Mouse (Mus musculus) embryonic stem cell, embryonic (primary cell): ENCODE results near the gene Fscn1.

Source experiments
- CTCF ChIA-PET, 4 experiments: fragments of 300-600 bp in 2 of 4; fragments of 350-600 bp in 2 of 4; sonication (Branson Sonifier 250); formaldehyde crosslinking; loops; one replicate each; lab custom pipeline; 2022; ENCODE audit warnings: inconsistent platforms in 2 of 4; lab: Charles Lee
- POLR2A ChIA-PET, 4 experiments: fragments of 300-600 bp in 2 of 4; fragments of 350-600 bp in 2 of 4; sonication (Branson Sonifier 250); formaldehyde crosslinking; loops; one replicate each; lab custom pipeline; 2022; ENCODE audit warnings: antibody characterized with exemption in 4 of 4, inconsistent platforms in 1 of 4; lab: Charles Lee

Gene Fscn1

DNA sequence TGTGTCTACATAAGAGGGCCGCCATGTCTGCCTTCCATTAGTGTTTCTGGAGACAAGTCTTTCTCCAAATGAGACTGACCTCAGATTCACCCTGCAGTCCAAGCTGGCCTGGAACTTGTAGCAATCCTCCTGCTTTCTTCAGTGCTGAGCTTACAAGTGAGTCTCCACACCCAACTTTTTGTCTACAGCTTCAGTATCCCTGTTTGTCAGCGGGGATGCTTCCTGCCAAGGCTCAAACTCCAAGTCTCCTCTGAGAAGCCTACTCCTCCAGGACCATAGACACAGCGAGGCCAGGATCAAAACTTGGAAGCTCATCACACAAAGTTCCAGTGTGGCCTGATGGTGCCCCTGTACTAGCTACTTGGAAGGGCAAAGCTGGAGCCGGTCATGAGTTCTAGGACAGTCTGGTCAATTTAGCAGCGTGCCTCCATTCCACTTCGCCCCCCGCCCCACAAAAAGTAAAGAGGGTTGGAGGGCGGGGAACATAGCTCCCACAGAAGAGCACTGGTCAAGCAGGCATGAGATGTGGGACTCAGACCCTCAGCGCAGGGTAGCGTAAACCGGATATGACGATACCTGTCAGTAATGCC lies 32.7 kb upstream of the Fscn1 start:
- POLR2A ChIA-PET, result interaction anchor here (0.5 to 47.9 kb wide), 8 partner anchors 8 to 150 kb away, joined by 3 to 2066 read pairs (median 14); partner anchors contain the start of genes Actb (in 3 of the 4) and Fbxl18 (in 2 of the 4)

DNA sequence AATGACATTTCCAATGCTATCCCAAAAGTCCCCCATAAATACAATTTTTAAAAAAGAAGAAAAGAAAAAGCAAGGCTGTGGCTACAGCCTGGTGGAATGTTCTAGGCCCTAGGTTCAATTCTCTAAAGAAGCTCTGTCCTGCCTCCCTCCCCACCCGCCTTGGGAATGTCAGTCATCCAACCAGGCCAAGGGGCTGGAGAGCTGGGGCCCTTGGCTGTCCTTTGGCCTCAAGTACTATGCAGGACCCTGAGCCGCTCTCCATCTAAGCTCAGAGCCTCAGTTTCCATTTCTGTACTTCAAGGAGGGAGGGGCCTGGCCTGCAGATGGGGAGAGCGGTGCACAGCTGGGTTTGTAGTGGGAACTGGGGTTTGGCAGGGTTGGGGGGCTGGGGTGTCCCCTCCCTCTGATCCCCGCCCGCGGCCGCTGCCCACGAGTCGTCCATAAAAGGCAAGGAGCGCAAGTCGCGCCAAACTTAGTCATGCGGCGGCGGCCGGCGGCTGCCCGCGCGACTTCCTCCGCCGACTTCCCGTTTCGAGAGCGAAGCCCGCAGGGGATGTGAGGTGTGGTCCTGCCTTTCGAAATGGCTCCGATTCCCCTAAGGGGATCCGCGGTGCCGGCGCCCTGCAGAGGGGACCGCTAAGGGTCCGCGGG lies 31.3 kb upstream of the Fscn1 start:
- CTCF ChIA-PET, result interaction anchor here in 3 of 4 experiments (0.6 to 4.9 kb wide), 10 partner anchors 10 to 106 kb away, joined by 3 to 33 read pairs (median 6); partner anchors contain the start of genes Actb (in 1 of the 3) and Fbxl18 (in 1 of the 3)

More for the DNA sequence above, 32.7 kb upstream of the Fscn1 start:
- CTCF ChIA-PET, result interaction anchor here in 3 of 4 experiments (0.6 to 1.6 kb wide), 7 partner anchors 8 to 74 kb away, joined by 3 to 10 read pairs (median 5); no protein-coding TSS in a partner anchor

DNA sequence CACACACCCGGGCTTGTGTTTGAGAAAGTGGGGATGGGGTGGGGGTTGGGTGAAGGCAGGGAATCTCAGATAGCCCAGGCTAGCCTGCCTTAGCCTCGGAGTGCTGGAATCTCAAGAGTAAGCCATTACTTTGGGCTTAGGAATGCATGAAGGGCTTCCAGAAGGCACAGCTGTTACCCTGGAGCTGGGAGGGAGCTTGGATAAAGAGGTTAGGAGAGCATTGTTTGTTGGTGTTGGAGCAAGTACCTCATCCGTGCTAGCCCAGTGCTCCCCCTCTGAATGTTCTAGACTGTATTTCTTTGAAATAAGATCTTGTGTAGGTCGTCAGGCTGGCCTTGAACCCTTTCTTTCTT lies 30.8 kb upstream of the Fscn1 start:
- ChIA-PET POLR2A (interaction anchor here (0.5 to 47.9 kb wide), 21 partner anchors 9 to 478 kb away, joined by 3 to 2066 read pairs (median 4); partner anchors contain the start of genes Actb (in 4 of the 4), Fbxl18 (in 2 of the 4) and Fscn1 (in 1 of the 4)), CTCF (interaction anchor here in 3 of 4 experiments (0.6 to 4.9 kb wide), 14 partner anchors 9 to 173 kb away, joined by 3 to 33 read pairs (median 6); partner anchors contain the start of genes Actb (in 1 of the 3) and Fbxl18 (in 1 of the 3))

More for the DNA sequence above, 31.3 kb upstream of the Fscn1 start:
- POLR2A ChIA-PET, result interaction anchor here (0.5 to 47.9 kb wide), 22 partner anchors 8 to 477 kb away, joined by 3 to 2066 read pairs (median 3); partner anchors contain the start of genes Actb (in 4 of the 4), Fbxl18 (in 2 of the 4) and Fscn1 (in 1 of the 4)

DNA sequence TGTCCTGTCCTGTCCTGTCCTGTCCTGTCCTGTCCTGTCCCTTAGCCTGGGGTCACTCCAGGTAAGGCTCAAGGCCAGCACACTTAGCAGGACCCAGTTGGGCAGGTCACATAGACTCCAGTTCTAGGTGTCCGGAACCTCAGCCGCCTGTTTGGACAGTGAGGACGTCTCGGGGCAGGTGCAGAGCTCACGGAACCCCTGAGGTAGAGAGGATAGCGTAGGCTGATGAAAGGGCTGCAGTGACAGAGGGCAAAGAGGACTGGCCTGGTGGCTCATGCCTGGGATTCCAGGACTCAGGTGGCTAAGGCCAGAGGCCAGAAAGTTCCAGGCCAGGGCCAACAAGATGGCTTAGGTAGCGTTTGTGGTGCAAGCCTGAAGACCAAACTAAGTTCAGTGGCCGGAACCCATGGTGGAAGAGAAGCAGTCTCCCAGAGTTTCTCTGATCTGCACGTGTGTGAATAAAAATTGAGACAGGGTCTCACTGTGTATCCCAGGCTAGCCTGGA lies 28.9 kb upstream of the Fscn1 start:
- POLR2A ChIA-PET, result interaction anchor here (0.7 to 47.9 kb wide), 7 partner anchors 24 to 78 kb away, joined by 3 to 2066 read pairs (median 47); partner anchors contain the start of genes Actb (in 4 of the 4), Fbxl18 (in 2 of the 4) and Fscn1 (in 1 of the 4)
- CTCF ChIA-PET, result interaction anchor here in 3 of 4 experiments (0.8 to 6.0 kb wide), 11 partner anchors 8 to 135 kb away, joined by 3 to 100 read pairs (median 5); partner anchors contain the start of gene Actb (in 1 of the 3)

DNA sequence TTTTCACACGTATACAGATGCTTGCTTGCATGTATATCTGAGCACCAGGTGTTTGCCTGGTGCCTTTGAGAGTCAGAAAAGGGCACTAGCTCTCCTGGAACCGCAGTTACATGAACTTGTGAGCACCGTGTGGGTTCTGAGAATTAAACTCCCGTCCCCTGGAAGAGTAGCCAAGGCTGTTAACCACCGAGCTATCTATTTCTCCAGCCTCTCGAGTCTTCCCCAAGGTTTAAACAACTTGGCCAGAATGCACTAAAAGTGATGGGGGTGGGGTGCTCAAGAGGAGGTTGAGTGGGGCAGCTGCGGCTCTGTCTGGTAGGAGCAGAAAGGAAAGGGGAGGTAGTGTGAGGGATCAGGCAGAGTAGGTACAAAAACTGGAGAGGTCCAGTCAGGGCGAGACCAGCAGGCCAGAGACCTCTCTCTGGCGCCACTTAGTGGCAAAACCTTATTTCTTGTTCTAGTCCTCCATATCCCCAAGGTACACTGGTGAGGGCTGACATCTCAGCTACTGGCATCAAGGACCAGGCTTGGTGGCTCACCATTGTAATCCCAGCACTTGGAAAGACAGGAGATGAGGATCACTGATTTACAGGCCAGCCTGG lies 28.0 kb upstream of the Fscn1 start:
- ChIA-PET POLR2A (interaction anchor here (0.6 to 47.9 kb wide), 10 partner anchors 23 to 86 kb away, joined by 3 to 2066 read pairs (median 14); partner anchors contain the start of genes Actb (in 4 of the 4), Fbxl18 (in 3 of the 4) and Fscn1 (in 1 of the 4)), CTCF (interaction anchor here (0.6 to 6.0 kb wide), 31 partner anchors 8 to 356 kb away, joined by 3 to 100 read pairs (median 4); partner anchors contain the start of genes Actb (in 1 of the 4), Fbxl18 (in 1 of the 4) and Rnf216 (in 1 of the 4))

DNA sequence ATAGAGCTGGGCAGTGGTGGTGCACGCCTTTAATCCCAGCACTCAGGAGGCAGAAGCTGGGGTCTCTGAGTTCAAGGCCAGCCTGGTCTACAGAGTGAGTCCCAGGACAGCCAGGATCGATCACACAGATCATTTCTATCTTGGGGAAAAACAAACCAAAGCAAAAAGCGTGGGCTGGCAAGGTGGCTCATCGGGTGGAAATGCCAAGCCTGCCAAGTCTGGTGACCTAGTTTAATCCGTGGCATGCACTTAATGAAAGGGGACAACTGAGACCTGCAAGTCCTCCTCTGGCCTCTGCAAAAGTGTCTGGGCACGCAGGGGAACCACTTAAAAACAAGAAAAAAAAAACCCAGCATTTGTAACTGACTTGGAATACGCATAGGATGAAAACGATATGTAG lies 27.4 kb upstream of the Fscn1 start:
- CTCF ChIA-PET, result interaction anchor here (0.6 to 6.0 kb wide), 27 partner anchors 8 to 355 kb away, joined by 3 to 100 read pairs (median 4); partner anchors contain the start of genes Actb (in 1 of the 4), Fbxl18 (in 1 of the 4) and Rnf216 (in 1 of the 4)
- POLR2A ChIA-PET, result interaction anchor here (0.6 to 47.9 kb wide), 8 partner anchors 27 to 87 kb away, joined by 3 to 2066 read pairs (median 36); partner anchors contain the start of genes Actb (in 4 of the 4), Fbxl18 (in 3 of the 4) and Fscn1 (in 1 of the 4)

DNA sequence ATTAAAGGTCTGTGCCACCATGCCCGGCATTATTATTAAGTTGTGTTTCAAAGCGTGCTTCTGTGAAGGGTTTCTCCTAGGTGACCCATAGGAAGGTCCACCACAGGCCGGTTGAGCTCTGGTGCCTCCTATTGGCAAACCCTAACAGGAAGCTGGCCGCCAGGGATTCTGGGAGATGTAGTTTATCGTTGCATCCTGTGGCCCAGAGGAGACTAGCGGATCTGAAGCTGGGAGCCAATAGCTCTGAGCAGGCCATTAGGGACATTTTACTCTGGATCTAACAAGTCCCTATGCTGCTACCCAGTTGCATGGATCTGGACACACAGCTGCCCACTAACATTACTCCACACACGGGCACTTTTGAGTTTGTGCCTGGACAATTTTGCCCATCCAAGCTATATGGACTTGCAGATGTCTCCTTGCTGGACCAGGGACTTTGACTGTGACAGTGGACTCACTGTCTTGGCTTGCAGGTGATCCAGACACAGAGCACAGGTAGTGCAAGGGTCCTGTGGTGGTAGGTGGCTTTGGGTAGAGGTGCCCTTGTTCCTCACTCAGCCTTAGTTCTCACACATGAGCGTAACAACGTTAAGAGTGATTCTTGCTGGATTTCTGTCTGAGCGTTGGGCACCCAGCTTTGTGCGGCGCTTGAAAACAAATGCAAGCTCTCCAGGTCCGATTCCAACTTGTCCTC lies 24.4 kb upstream of the Fscn1 start:
- ChIA-PET POLR2A (interaction anchor here (0.6 to 47.9 kb wide), 54 partner anchors 8 to 379 kb away, joined by 3 to 2066 read pairs (median 4); partner anchors contain the start of genes Actb (in 4 of the 4), Fbxl18 (in 2 of the 4), Fscn1 (in 2 of the 4) and E130309D02Rik (in 1 of the 4)), CTCF (interaction anchor here (0.5 to 6.0 kb wide), 105 partner anchors 8 to 484 kb away, joined by 3 to 100 read pairs (median 4); partner anchors contain the start of genes Actb (in 2 of the 4), Fbxl18 (in 2 of the 4) and Zfp12 (in 1 of the 4))

DNA sequence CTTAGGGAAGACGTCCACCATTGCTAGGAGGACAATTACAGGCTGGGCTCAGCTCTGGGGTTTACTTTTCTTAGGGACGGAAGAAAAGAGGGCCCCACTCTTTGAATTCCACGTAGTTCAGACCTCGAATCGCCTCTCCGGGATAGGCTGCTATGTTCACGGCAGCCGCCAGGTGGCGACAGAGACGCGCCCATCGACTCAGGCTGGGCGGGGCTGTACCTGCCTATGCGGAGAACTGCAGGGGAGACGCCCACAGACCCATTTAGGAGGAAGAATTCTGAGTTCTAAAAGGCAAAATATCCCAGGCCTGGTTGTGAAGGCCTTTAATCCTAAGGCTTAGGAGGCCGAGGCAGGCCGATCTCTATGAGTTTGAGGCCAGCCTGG lies 23.8 kb upstream of the Fscn1 start:
- CTCF ChIA-PET, result interaction anchor here (0.6 to 6.0 kb wide), 76 partner anchors 9 to 485 kb away, joined by 3 to 100 read pairs (median 5); partner anchors contain the start of genes Fbxl18 (in 2 of the 4) and Actb (in 1 of the 4)
- POLR2A ChIA-PET, result interaction anchor here (0.6 to 47.9 kb wide), 35 partner anchors 10 to 378 kb away, joined by 3 to 2066 read pairs (median 4); partner anchors contain the start of genes Actb (in 4 of the 4), Fbxl18 (in 2 of the 4), Fscn1 (in 2 of the 4) and E130309D02Rik (in 1 of the 4)

DNA sequence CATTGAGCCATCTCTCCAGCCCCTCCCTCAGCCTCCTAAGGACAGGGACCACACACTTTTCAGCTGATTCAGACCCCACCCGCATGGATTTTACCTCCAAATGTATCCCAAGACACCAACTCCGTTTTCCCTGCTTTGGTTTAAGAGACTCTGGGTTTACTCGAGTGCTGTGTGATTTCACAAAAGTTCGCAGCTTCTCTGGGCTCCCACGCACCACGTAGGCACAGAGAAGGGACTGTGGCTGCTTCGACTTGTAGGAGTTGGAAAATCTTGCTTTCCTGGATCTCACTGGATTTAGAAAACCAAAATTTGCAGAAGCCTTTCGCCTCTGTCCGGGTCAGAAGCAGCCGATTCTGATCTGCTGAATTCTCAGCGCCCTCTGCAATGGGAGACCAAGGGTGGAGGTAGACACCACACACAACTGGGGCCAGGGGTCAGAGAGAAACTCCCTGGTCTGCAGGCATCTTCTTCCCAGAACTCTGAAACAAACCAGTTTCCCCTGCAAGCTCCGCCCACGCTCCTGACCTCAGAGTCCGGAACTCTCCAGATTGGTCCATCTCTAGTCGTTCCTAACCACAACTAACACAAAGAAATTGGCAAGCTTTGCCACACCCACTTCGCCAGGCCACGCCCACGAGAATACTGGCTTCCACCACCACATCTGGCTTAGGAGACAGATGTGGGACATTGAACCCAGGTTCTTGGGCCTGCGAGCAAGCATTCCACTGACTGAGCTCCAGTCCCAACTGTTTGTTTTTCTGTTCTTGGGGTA lies 22.0 kb upstream of the Fscn1 start:
- ChIA-PET POLR2A (interaction anchor here in 3 of 4 experiments (0.6 to 47.9 kb wide), 50 partner anchors 9 to 331 kb away, joined by 3 to 2066 read pairs (median 3); partner anchors contain the start of genes Fscn1 (in 3 of the 3), Actb (in 2 of the 3), Fbxl18 (in 2 of the 3) and Rnf216 (in 1 of the 3)), CTCF (interaction anchor here (0.6 to 3.4 kb wide), 50 partner anchors 9 to 374 kb away, joined by 3 to 16 read pairs (median 3); partner anchors contain the start of genes Fscn1 (in 1 of the 4) and Zfp853 (in 1 of the 4))

DNA sequence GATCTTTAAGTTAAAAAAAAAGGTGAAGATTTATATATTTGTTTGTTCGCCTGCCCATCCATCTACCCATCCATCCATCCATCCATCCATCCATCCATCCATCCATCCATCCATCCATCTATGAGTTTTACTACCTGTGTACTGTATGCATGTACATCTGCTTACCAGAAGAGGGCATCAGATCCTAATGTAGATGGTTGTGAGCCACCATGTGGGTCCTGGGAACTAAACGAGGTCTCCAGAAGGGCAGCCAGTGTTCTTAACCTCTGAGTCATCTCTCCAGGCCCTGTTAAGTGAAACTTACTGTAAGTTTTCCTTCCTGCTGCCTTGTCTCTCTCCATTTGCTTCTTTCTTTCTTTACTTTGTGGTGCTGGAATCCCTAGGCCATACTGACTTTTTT lies 19.8 kb upstream of the Fscn1 start:
- ChIA-PET CTCF (interaction anchor here in 2 of 4 experiments (0.6 to 0.9 kb wide), 2 partner anchors 10 to 439 kb away, joined by 3 read pairs; no protein-coding TSS in a partner anchor), POLR2A (interaction anchor here in 2 of 4 experiments (0.7 to 47.9 kb wide), 3 partner anchors 24 to 47 kb away, joined by 3 to 2066 read pairs (median 3); partner anchors contain the start of genes Actb (in 1 of the 2) and Fbxl18 (in 1 of the 2))

DNA sequence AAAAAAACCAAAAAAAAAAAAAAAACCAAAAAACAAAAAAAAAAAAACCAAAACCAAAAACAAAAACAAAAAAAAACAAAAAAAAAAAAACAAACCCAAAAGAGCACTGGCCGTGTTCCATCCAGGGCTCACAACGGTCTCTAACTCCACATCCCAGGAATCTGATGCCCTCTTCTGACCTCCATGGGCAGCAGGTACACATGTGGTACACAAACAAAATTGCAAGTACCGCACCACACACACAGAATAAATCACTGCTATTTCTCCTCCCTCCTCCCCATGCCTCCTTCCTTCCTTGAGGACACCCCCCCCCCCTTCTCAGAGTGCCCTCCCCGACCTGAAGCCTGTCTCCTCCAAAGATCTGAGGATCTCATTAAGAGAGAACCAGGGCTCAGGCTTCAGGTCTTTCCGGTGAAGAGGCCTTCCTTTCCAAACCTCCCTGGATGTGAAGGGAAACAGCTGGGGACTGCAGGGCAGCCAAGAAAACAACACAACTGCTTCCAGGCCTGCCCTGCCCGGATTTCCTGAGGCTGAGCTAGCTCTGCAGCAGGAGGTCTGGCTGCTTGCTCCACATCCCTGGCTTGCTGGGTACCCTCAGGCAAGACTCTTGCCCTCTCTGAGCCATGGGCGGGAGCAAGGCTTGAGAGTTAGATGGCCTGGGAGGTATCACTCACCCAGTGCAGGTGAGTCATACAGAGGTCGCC lies 15.0 kb upstream of the Fscn1 start:
- ChIA-PET CTCF (interaction anchor here in 1 of 4 experiments (0.7 kb wide), 1 partner anchor 217 kb away, joined by 4 read pairs; no protein-coding TSS in a partner anchor), POLR2A (interaction anchor here in 3 of 4 experiments (0.6 to 1.9 kb wide), 6 partner anchors 10 to 42 kb away, joined by 3 to 6 read pairs (median 4); no protein-coding TSS in a partner anchor)

DNA sequence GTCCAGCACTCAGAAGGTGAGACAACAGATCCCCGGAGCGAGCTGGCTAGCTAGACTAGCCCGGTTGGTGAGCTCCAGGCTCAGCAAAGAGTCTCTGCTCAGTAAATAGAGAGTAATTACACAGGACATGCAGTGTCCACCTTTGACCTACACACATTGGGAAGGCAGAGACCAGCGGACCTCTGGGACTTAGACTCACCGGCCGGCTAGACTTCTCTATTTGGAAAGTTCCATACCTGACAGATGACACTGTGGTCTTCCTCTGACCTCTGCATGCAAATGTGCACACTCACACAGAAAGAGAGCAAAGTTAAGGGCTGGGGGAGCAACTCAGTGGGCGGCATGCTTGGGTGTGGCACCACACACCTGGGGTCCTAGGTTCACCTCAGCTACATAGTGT lies 12.7 kb upstream of the Fscn1 start:
- POLR2A ChIA-PET, result interaction anchor here in 3 of 4 experiments (0.7 to 6.8 kb wide), 10 partner anchors 9 to 53 kb away, joined by 3 to 63 read pairs (median 4); partner anchors contain the start of gene Fscn1 (in 3 of the 3)
- CTCF ChIA-PET, result interaction anchor here (0.6 to 1.4 kb wide), 6 partner anchors 9 to 367 kb away, joined by 3 to 6 read pairs (median 4); no protein-coding TSS in a partner anchor

DNA sequence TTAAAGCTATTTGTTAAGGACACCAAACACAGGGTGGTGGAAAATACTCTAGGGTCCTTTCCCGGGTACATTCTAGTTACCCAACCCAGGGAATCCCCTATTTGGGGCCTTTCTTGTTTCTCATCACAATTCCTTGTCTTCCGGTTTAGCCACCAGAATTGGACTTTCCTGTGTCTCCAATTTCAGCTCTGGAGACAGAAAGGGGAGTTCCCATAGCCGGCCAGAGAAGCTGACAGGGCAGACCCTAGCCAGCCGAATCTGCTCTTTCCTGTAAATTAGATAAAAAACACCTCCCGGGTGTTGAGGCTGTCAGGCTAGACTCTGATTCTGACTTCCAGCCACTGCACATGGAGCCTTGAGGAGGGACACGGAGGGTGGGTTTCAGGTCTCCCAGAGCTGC lies 10.6 kb upstream of the Fscn1 start:
- ChIA-PET CTCF (interaction anchor here in 3 of 4 experiments (0.5 to 1.8 kb wide), 7 partner anchors 9 to 117 kb away, joined by 3 to 9 read pairs (median 5); no protein-coding TSS in a partner anchor), POLR2A (interaction anchor here (0.5 to 6.8 kb wide), 19 partner anchors 10 to 444 kb away, joined by 3 to 63 read pairs (median 4); partner anchors contain the start of genes Actb (in 2 of the 4) and Fscn1 (in 2 of the 4))

DNA sequence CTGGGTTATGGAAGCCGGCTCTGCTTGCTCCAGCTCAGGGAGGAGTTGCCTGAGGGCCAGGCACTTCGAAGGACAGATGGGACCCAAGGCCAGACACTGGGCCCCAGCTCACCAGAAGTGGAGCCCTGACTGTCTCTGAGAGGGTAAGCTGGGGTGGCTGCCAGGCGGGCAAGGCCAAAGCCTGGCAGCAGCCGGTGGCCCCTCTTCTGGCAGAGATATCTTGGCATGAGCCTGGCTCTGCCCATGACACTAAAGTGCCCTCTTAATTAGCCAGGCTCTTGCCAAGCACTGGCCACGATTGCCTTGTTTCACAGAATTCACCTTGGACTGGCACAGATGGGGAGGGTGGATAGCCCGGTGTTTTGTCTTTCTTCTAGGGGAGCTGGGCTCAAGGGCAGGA lies 9.7 kb upstream of the Fscn1 start:
- ChIA-PET CTCF (interaction anchor here in 3 of 4 experiments (0.5 to 1.8 kb wide), 7 partner anchors 10 to 369 kb away, joined by 3 to 9 read pairs (median 5); no protein-coding TSS in a partner anchor), POLR2A (interaction anchor here (0.6 to 6.8 kb wide), 14 partner anchors 10 to 222 kb away, joined by 3 to 63 read pairs (median 4); partner anchors contain the start of genes Actb (in 2 of the 4) and Fscn1 (in 2 of the 4))
